Mouse (Mus musculus) myocyte (in vitro differentiated cells): ENCODE data around the gene Tmcc3. TPM values are rescaled to one million over a fixed set of nuclear protein-coding genes. Genes with fewer than 3 reads are reported as not detected.

Experiments
- H3K27me3 ChIP-seq: one replicate; pipeline ENCODE4 v1.6.1; 2011; ENCODE audit not compliant: control insufficient read depth, insufficient read depth, insufficient read length
- H3K36me3 ChIP-seq: one replicate; pipeline ENCODE4 v1.6.1; 2011; ENCODE audit not compliant: control insufficient read depth, insufficient read depth
- H3K4me2 ChIP-seq: one replicate; pipeline ENCODE4 v1.6.1; 2011; ENCODE audit warnings: low read depth, control low read depth
- H3K4me3 ChIP-seq: one replicate; pipeline ENCODE4 v1.5.1; 2011; ENCODE audit warnings: mild to moderate bottlenecking, control low read depth, moderate library complexity
- H3K79me2 ChIP-seq: one replicate; pipeline ENCODE4 v1.6.1; 2011; ENCODE audit not compliant: control insufficient read depth, insufficient read depth
- H3ac ChIP-seq: one replicate; pipeline ENCODE4 v1.6.1; 2011; ENCODE audit not compliant: control insufficient read depth, insufficient read length
- CEBPB ChIP-seq: IDR thresholded peaks from 2 replicates; pipeline ENCODE4 v1.6.1; 2011; ENCODE audit warnings: mild to moderate bottlenecking, moderate library complexity; ENCODE audit not compliant: poor library complexity, insufficient read depth, severe bottlenecking
- E2F4 ChIP-seq: IDR thresholded peaks from one replicate; pipeline ENCODE4 v1.6.1; 2011; ENCODE audit warnings: mild to moderate bottlenecking, control low read depth, moderate library complexity; ENCODE audit not compliant: insufficient read depth
- MAX ChIP-seq: IDR thresholded peaks from one replicate; pipeline ENCODE4 v1.6.1; 2011; ENCODE audit warnings: low read depth, mild to moderate bottlenecking, control low read depth
- MYOD1 ChIP-seq, 3 experiments: IDR thresholded peaks; one replicate each; pipeline ENCODE4 v1.6.1; 2011; ENCODE audit warnings: control low read depth in 2 of 3, low read depth in 2 of 3, mild to moderate bottlenecking in 2 of 3, moderate library complexity in 1 of 3; ENCODE audit not compliant: insufficient read length in 2 of 3, control insufficient read depth in 1 of 3
- MYOG ChIP-seq, 3 experiments: IDR thresholded peaks; one replicate each; pipeline ENCODE4 v1.6.1; 2011; ENCODE audit warnings: control low read depth in 2 of 3, low read depth in 2 of 3, mild to moderate bottlenecking in 2 of 3; ENCODE audit not compliant: insufficient read length in 2 of 3, control insufficient read depth in 1 of 3, insufficient read depth in 1 of 3
- POLR2A ChIP-seq: IDR thresholded peaks from one replicate; pipeline ENCODE4 v1.6.1; 2011; ENCODE audit warnings: low read depth, mild to moderate bottlenecking, control low read depth, moderate library complexity; ENCODE audit not compliant: insufficient read length
- POLR2AphosphoS2 ChIP-seq: IDR thresholded peaks from one replicate; pipeline ENCODE4 v1.6.1; 2011; ENCODE audit warnings: low read depth, control low read depth; ENCODE audit not compliant: insufficient read length
- REST ChIP-seq: IDR thresholded peaks from one replicate; pipeline ENCODE4 v1.6.1; 2011; ENCODE audit warnings: mild to moderate bottlenecking, control low read depth, moderate library complexity; ENCODE audit not compliant: insufficient read depth, insufficient read length
- SRF ChIP-seq: IDR thresholded peaks from one replicate; pipeline ENCODE4 v1.6.1; 2011; ENCODE audit warnings: low read depth; ENCODE audit not compliant: control insufficient read depth, insufficient read length
- TCF12 ChIP-seq: IDR thresholded peaks from one replicate; pipeline ENCODE4 v1.6.1; 2011; ENCODE audit warnings: mild to moderate bottlenecking, control low read depth; ENCODE audit not compliant: poor library complexity, insufficient read depth, severe bottlenecking
- TCF3 ChIP-seq: IDR thresholded peaks from one replicate; pipeline ENCODE4 v1.6.1; 2011; ENCODE audit warnings: low read depth, control low read depth; ENCODE audit not compliant: insufficient read length
- USF1 ChIP-seq: IDR thresholded peaks from one replicate; pipeline ENCODE4 v1.6.1; 2011; ENCODE audit warnings: low read depth, mild to moderate bottlenecking, control low read depth, moderate library complexity
- polyA plus RNA-seq: library from polyadenylated mRNA; unstranded; fragments of >200 nt; fragmentation: generic; extraction: Trizol; gene quantifications from one replicate; pipeline ENCODE4 v1.2.1, GENCODE M21; 2012; ENCODE audit warnings: missing spikeins

The Tmcc3 gene
- polyA plus RNA-seq, 1 experiment, result 16.6 TPM

DNA sequence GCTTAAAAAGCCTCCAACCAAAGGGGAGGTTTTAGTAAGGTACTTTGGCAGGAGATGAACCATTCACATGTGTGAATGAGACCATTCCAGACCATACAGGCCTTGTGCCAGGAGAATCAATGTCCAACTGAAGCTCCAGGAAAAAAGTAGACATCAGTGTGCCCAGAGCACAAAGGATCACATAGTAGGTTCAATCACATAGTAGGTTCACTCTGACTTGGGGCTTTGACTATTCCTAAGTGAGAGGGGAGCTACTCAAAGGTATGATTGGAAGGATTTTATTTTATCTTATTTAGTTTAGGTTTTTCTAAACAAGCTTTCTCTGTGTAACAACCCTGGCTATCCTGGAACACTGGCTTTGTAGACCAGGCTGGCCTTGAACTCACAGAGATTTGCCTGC is 169.9 kb downstream of the Tmcc3 start:
- Histone ChIP-seq H3ac (no peak overlapping the region), H3K79me2 (no peaks in the 10 kb centered on the region), H3K27me3 (no peaks in the 10 kb centered on the region), H3K36me3 (no peaks in the 10 kb centered on the region), H3K4me2 (no peak overlapping the region), H3K4me3 (no peak overlapping the region)
- TF ChIP-seq POLR2A (no peak), POLR2AphosphoS2 (no peak), REST (no peak), SRF (no peak), MYOD1 (IDR thresholded peaks at IDR 0.05; ENCODE audit: control insufficient read depth in 1 of 3, insufficient read length in 2 of 3, low read depth in 2 of 3) (no peak), TCF3 (no peak), TCF12 (no peak), MYOG (IDR thresholded peaks at IDR 0.05; ENCODE audit: control insufficient read depth in 1 of 3, insufficient read depth in 1 of 3, insufficient read length in 2 of 3, low read depth in 2 of 3) (no peak), CEBPB (no peak), USF1 (no peak)

GRCm38 (mm10) chr10:94486179-94486578 is 174.4 kb downstream of the Tmcc3 start:
- no peak overlapping the region for H3K4me2 ChIP-seq
- H3K4me3 ChIP-seq, result no peak overlapping the region
- H3K27me3 ChIP-seq, result no peaks in the 10 kb centered on the region
- H3ac ChIP-seq, result no peak overlapping the region
- H3K79me2 ChIP-seq, result no peaks in the 10 kb centered on the region
- TF ChIP-seq E2F4 (no peak), MYOD1 (IDR thresholded peaks at IDR 0.05; ENCODE audit: control insufficient read depth in 1 of 3, insufficient read length in 2 of 3, low read depth in 2 of 3) (no peak), REST (no peak), MYOG (IDR thresholded peaks at IDR 0.05; ENCODE audit: control insufficient read depth in 1 of 3, insufficient read depth in 1 of 3, insufficient read length in 2 of 3, low read depth in 2 of 3) (no peak), MAX (no peak), SRF (no peak), TCF12 (no peak), CEBPB (no peak), POLR2A (no peak), USF1 (no peak), TCF3 (no peak), POLR2AphosphoS2 (no peak)
- H3K36me3 ChIP-seq, result no peaks in the 10 kb centered on the region

GRCm38 (mm10) chr10:94489509-94489908 is 177.8 kb downstream of the Tmcc3 start:
- Histone ChIP-seq H3ac (no peak overlapping the region), H3K4me3 (no peak overlapping the region), H3K79me2 (no peaks in the 10 kb centered on the region), H3K36me3 (no peaks in the 10 kb centered on the region), H3K27me3 (no peaks in the 10 kb centered on the region), H3K4me2 (no peak overlapping the region)
- TF ChIP-seq USF1 (no peak), POLR2A (no peak), CEBPB (no peak), SRF (no peak), MAX (no peak), MYOG (IDR thresholded peaks at IDR 0.05; ENCODE audit: control insufficient read depth in 1 of 3, insufficient read depth in 1 of 3, insufficient read length in 2 of 3, low read depth in 2 of 3) (no peak), TCF3 (no peak), TCF12 (no peak), E2F4 (no peak), POLR2AphosphoS2 (no peak), REST (no peak), MYOD1 (IDR thresholded peaks at IDR 0.05; ENCODE audit: control insufficient read depth in 1 of 3, insufficient read length in 2 of 3, low read depth in 2 of 3) (no peak)

GRCm38 (mm10) chr10:94491006-94491405 is 179.3 kb downstream of the Tmcc3 start:
- Histone ChIP-seq H3K4me3 (no peak overlapping the region), H3ac (no peak overlapping the region), H3K27me3 (no peaks in the 10 kb centered on the region), H3K4me2 (no peak overlapping the region), H3K79me2 (no peaks in the 10 kb centered on the region), H3K36me3 (no peaks in the 10 kb centered on the region)
- TF ChIP-seq SRF, result no peak
- no peak for TF ChIP-seq POLR2AphosphoS2
- TF ChIP-seq TCF3, result no peak
- TF ChIP-seq MYOD1 (IDR thresholded peaks at IDR 0.05; ENCODE audit: control insufficient read depth in 1 of 3, insufficient read length in 2 of 3, low read depth in 2 of 3), result no peak
- no peak for TF ChIP-seq CEBPB
- no peak for TF ChIP-seq POLR2A
- no peak for TF ChIP-seq MYOG (IDR thresholded peaks at IDR 0.05; ENCODE audit: control insufficient read depth in 1 of 3, insufficient read depth in 1 of 3, insufficient read length in 2 of 3, low read depth in 2 of 3)
- TF ChIP-seq E2F4, result no peak
- no peak for TF ChIP-seq USF1
- TF ChIP-seq MAX, result no peak
- TF ChIP-seq TCF12, result no peak

- TF ChIP-seq MYOD1 (IDR thresholded peaks at IDR 0.05; ENCODE audit: control insufficient read depth in 1 of 3, insufficient read length in 2 of 3, low read depth in 2 of 3) (no peak), SRF (no peak), E2F4 (no peak), CEBPB (no peak), REST (no peak), MAX (no peak), MYOG (IDR thresholded peaks at IDR 0.05; ENCODE audit: control insufficient read depth in 1 of 3, insufficient read depth in 1 of 3, insufficient read length in 2 of 3, low read depth in 2 of 3) (no peak), USF1 (no peak), TCF3 (no peak), TCF12 (no peak), POLR2AphosphoS2 (no peak), POLR2A (no peak)
- Histone ChIP-seq H3K4me2 (no peak overlapping the region), H3K79me2 (no peaks in the 10 kb centered on the region), H3K36me3 (no peaks in the 10 kb centered on the region), H3K4me3 (no peak overlapping the region), H3ac (no peak overlapping the region), H3K27me3 (no peaks in the 10 kb centered on the region)
These were observed 182.7 kb downstream of the Tmcc3 start for GRCm38 (mm10) chr10:94494403-94494846.
